Mouse (Mus musculus) hindbrain, postnatal 0 days (tissue): ENCODE measurements at regions not wholly inside any gene's neighbourhood (a gene's known extent, or its start where the extent isn't known, plus 50 kb on each side); places are given as distances from the start of the nearest gene placed in this dataset.

Experiments
- ATAC-seq: fragments of 200-750 bp; cut with Nextera tagmentation; 2 replicates; pipeline ENCODE4 v1.8.0; 2017; ENCODE audit warnings: mild to moderate bottlenecking, moderate TSS enrichment, moderate library complexity
- DNase-seq: peaks from one replicate; pipeline ENCODE4 v3.0.0-alpha.2; 2015; ENCODE audit warnings: low spot score
- H3K27ac ChIP-seq: fragments of 300-500 bp; sonication (generic); 2 replicates; pipeline ENCODE4 v1.5.1; 2014; ENCODE audit warnings: mild to moderate bottlenecking
- H3K27me3 ChIP-seq: fragments of 300-500 bp; sonication (generic); 2 replicates; pipeline ENCODE4 v1.6.1; 2014; ENCODE audit warnings: low read length, mixed read lengths; ENCODE audit not compliant: insufficient read depth
- H3K36me3 ChIP-seq: fragments of 300-500 bp; sonication (generic); 2 replicates; pipeline ENCODE4 v1.6.1; 2014; ENCODE audit warnings: low read length, mixed read lengths; ENCODE audit not compliant: insufficient read depth
- H3K4me1 ChIP-seq: fragments of 300-500 bp; sonication (generic); 2 replicates; pipeline ENCODE4 v1.6.1; 2014; ENCODE audit warnings: antibody characterized with exemption, low read length, mixed read lengths; ENCODE audit not compliant: insufficient read depth
- H3K4me2 ChIP-seq: fragments of 300-500 bp; sonication (generic); 2 replicates; pipeline ENCODE4 v1.6.1; 2014; ENCODE audit warnings: low read depth, mild to moderate bottlenecking, low read length, moderate library complexity, mixed read lengths
- H3K4me3 ChIP-seq: fragments of 300-500 bp; sonication (generic); 2 replicates; pipeline ENCODE4 v1.5.1; 2014; ENCODE audit warnings: low read length
- H3K9ac ChIP-seq: fragments of 300-500 bp; sonication (generic); replicated peaks from 2 replicates; pipeline ENCODE4 v1.6.1; 2014; ENCODE audit warnings: mild to moderate bottlenecking, low read length, moderate library complexity, mixed read lengths
- H3K9me3 ChIP-seq: fragments of 300-500 bp; sonication (generic); 2 replicates; pipeline ENCODE4 v1.6.1; 2016; ENCODE audit warnings: low read length, mixed read lengths
- CTCF ChIP-seq: IDR thresholded peaks from 2 replicates; pipeline ENCODE4 v1.5.1; 2016; ENCODE audit warnings: antibody characterized with exemption, control low read depth, low read depth
- WGBS: fragments of 180-500 bp; shearing (Covaris S2); extraction: QIAGEN DNeasy Blood & Tissue Kit; methylation state at CpG from one replicate; pipeline ENCODE4 v1.1.7; 2014; 5-methylcytosine and 5-hydroxymethylcytosine counted together

DNA sequence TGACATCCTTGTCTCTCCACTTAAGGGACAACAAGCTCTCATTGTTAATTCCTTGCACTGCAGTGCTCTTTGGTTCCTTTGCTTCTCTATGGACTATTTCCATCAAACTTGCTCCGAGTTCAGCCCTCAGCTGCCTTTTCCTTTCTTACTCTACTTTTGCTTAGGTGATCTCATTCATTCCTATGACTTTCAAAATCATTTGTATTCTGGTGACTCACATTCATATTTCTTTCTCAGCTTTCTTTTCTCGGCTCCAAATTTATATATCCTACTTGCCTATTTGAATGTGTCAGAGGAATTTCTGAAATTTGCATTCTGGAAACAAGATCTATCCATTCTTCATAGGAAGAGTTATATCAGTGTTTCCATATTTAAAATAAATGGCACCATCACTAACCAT, 456.9 kb downstream of the Cps1 start:
- Histone ChIP-seq H3K36me3 (no peaks in the 10 kb centered on the region), H3K4me3 (no peak overlapping the region)

More for the DNA sequence above, 456.9 kb downstream of the Cps1 start:
- no peak overlapping the region for H3K9ac ChIP-seq
- no peaks in the 10 kb centered on the region for H3K4me1 ChIP-seq
- H3K27me3 ChIP-seq: no peaks in the 10 kb centered on the region
- no peak overlapping the region for H3K4me2 ChIP-seq
- ATAC-seq: no peak
- 81% methylated on average over 2 of the region's 2 CpGs for WGBS
- H3K9me3 ChIP-seq: no peaks in the 10 kb centered on the region
- no peak for DNase-seq
- no peak for TF ChIP-seq CTCF
- H3K27ac ChIP-seq: no peak overlapping the region
